Comparison of ENCODE assay signal across 22 mouse cellular contexts in genomic region chr15:18823420-18823819, GRCm38 (mm10). TPM values are rescaled to one million over a fixed set of nuclear protein-coding genes. Genes with fewer than 3 reads are reported as not detected.
DNase-seq lines count a peak whose midpoint lies in the region; ATAC-seq and TF ChIP-seq lines count a peak whose summit lies in the region.
"Had no signal": no experiment of that assay in that cellular context is flagged by ENCODE, and none has a peak within 500 bp of the region (broad histone marks: within the 10 kb centered on the region; RNA-seq: fewer than 3 reads in every experiment).

No protein-coding gene starts in this region.

- peak overlapping the region; percentile 54; the same call in 1 of the 2 replicates for H3K4me2 ChIP-seq in forebrain, postnatal 0 days (ENCODE audit: low read depth)
- H3K4me2 ChIP-seq in midbrain, embryonic 16.5 days (ENCODE audit: low read length) = peak overlapping the region; percentile 29
- H3K4me2 ChIP-seq in midbrain, embryonic 13.5 days (replicated peaks) = no peak overlapping the region
- H3K4me2 ChIP-seq in myocyte (ENCODE audit: low read depth) = peak overlapping the region; percentile 30
- H3K4me2 ChIP-seq: heart, embryonic 11.5 days; liver, embryonic 11.5 days had no signal

- H3K9me3 ChIP-seq in forebrain, postnatal 0 days (ENCODE audit: low read length) = no peaks in the 10 kb centered on the region
- no peaks in the 10 kb centered on the region for H3K9me3 ChIP-seq in forebrain, embryonic 10.5 days
- H3K9me3 ChIP-seq in midbrain, embryonic 16.5 days (replicated peaks; ENCODE audit: control insufficient read depth, low read length, poor library complexity, severe bottlenecking) = no peaks in the 10 kb centered on the region
- H3K9me3 ChIP-seq in midbrain, embryonic 13.5 days = no peaks in the 10 kb centered on the region

- no peak overlapping the region for H3K27ac ChIP-seq in forebrain, postnatal 0 days (ENCODE audit: low read depth, low read length)
- H3K27ac ChIP-seq in forebrain, embryonic 10.5 days = no peak overlapping the region
- H3K27ac ChIP-seq in midbrain, embryonic 16.5 days (ENCODE audit: low read length) = no peak overlapping the region
- no peak overlapping the region for H3K27ac ChIP-seq in midbrain, embryonic 13.5 days

- H3K9ac ChIP-seq in forebrain, postnatal 0 days = no peak overlapping the region
- H3K9ac ChIP-seq in midbrain, embryonic 16.5 days (ENCODE audit: low read depth, low read length) = no peak overlapping the region
- H3K9ac ChIP-seq in midbrain, embryonic 13.5 days (replicated peaks) = no peak overlapping the region

- no peak overlapping the region for H3K4me3 ChIP-seq in forebrain, postnatal 0 days (ENCODE audit: low read depth, low read length)
- H3K4me3 ChIP-seq in forebrain, embryonic 10.5 days = no peak overlapping the region
- H3K4me3 ChIP-seq in midbrain, embryonic 16.5 days (ENCODE audit: low read depth, low read length) = no peak overlapping the region
- no peak overlapping the region for H3K4me3 ChIP-seq in midbrain, embryonic 13.5 days (replicated peaks)
- no peak overlapping the region for H3K4me3 ChIP-seq in myocyte

- TF ChIP-seq POLR2A in myocyte (IDR thresholded peaks at IDR 0.05; ENCODE audit: insufficient read length, low read depth) = no peak

- H3K36me3 ChIP-seq in forebrain, postnatal 0 days (ENCODE audit: insufficient read depth) = no peaks in the 10 kb centered on the region
- H3K36me3 ChIP-seq in forebrain, embryonic 10.5 days (replicated peaks) = no peaks in the 10 kb centered on the region
- H3K36me3 ChIP-seq in midbrain, embryonic 16.5 days (ENCODE audit: control insufficient read depth, insufficient read depth, low read length) = no peaks in the 10 kb centered on the region
- no peaks in the 10 kb centered on the region for H3K36me3 ChIP-seq in midbrain, embryonic 13.5 days
- H3K36me3 ChIP-seq in myocyte (ENCODE audit: control insufficient read depth, insufficient read depth) = no peaks in the 10 kb centered on the region

- 83% methylated on average over 2 of the region's 2 CpGs for WGBS in forebrain, postnatal 0 days
- WGBS in forebrain, embryonic 10.5 days = 93% methylated on average over 2 of the region's 2 CpGs
- WGBS in midbrain, embryonic 16.5 days = 87% methylated on average over 2 of the region's 2 CpGs
- WGBS in midbrain, embryonic 13.5 days = 85% methylated on average over 2 of the region's 2 CpGs

- DNase-seq in forebrain, postnatal 0 days = no peak
- DNase-seq in forebrain, embryonic 10.5 days (ENCODE audit: extremely low spot score, low spot score) = no peak
- DNase-seq in B cell, adult 2 months = no peak
- no peak for DNase-seq in adrenal gland, adult 8-10 months
- DNase-seq: adrenal gland, postnatal 25 days; cerebellum, adult 11-12 months; cerebellum, postnatal 36 days; gastrocnemius, postnatal 25 days; heart, postnatal 10 days; kidney, adult 8-10 months; kidney, postnatal 14 days; lung, adult 2 months; right cerebral cortex, adult 18-20 months; thymus, postnatal 14 days had no signal

- TF ChIP-seq CTCF in forebrain, postnatal 0 days (IDR thresholded peaks at IDR 0.05; ENCODE audit: low read depth) = no peak

- H3K27me3 ChIP-seq in forebrain, postnatal 0 days (ENCODE audit: insufficient read depth, low read length) = no peaks in the 10 kb centered on the region
- H3K27me3 ChIP-seq in forebrain, embryonic 10.5 days (ENCODE audit: poor library complexity, severe bottlenecking) = no peaks in the 10 kb centered on the region
- no peaks in the 10 kb centered on the region for H3K27me3 ChIP-seq in midbrain, embryonic 16.5 days (ENCODE audit: control insufficient read depth, insufficient read depth, low read depth, low read length)
- H3K27me3 ChIP-seq in midbrain, embryonic 13.5 days = no peaks in the 10 kb centered on the region
- no peaks in the 10 kb centered on the region for H3K27me3 ChIP-seq in myocyte (ENCODE audit: control insufficient read depth, insufficient read depth, insufficient read length)

- no peaks in the 10 kb centered on the region for H3K79me2 ChIP-seq in myocyte (ENCODE audit: control insufficient read depth, insufficient read depth)

- ATAC-seq in forebrain, postnatal 0 days = no peak
- ATAC-seq in midbrain, embryonic 16.5 days = no peak
- ATAC-seq in midbrain, embryonic 13.5 days = no peak
- ATAC-seq in granulocyte monocyte progenitor cell, adult 5-6 weeks (replicated peaks; ENCODE audit: poor library complexity, severe bottlenecking) = peak; percentile 78
- ATAC-seq: forebrain, embryonic 14.5 days had no signal

- no peaks in the 10 kb centered on the region for H3K4me1 ChIP-seq in forebrain, postnatal 0 days (ENCODE audit: insufficient read depth)
- H3K4me1 ChIP-seq in forebrain, embryonic 10.5 days = peaks cover 7% of the 10 kb centered on the region
- peaks cover 7% of the 10 kb centered on the region; the same call in 1 of the 2 replicates for H3K4me1 ChIP-seq in midbrain, embryonic 16.5 days (ENCODE audit: control insufficient read depth, insufficient read depth, low read length)
- peaks cover 13% of the 10 kb centered on the region for H3K4me1 ChIP-seq in midbrain, embryonic 13.5 days (replicated peaks)

- H3ac ChIP-seq in myocyte (ENCODE audit: control insufficient read depth, insufficient read length) = no peak overlapping the region

TF ChIP-seq in myocyte, 11 proteins besides CTCF, POLR2A, EP300 and RAD21:
- TF ChIP-seq TCF3 (IDR thresholded peaks at IDR 0.05; ENCODE audit: insufficient read length, low read depth) (no peak), USF1 (IDR thresholded peaks at IDR 0.05; ENCODE audit: low read depth) (no peak), MAX (IDR thresholded peaks at IDR 0.05; ENCODE audit: low read depth) (no peak), TCF12 (IDR thresholded peaks at IDR 0.05; ENCODE audit: insufficient read depth, poor library complexity, severe bottlenecking) (no peak), REST (IDR thresholded peaks at IDR 0.05; ENCODE audit: insufficient read depth, insufficient read length) (no peak), E2F4 (IDR thresholded peaks at IDR 0.05; ENCODE audit: insufficient read depth) (no peak), CEBPB (IDR thresholded peaks at IDR 0.05; ENCODE audit: insufficient read depth, poor library complexity, severe bottlenecking) (no peak), MYOG (IDR thresholded peaks at IDR 0.05; ENCODE audit: control insufficient read depth in 1 of 3, insufficient read depth in 1 of 3, insufficient read length in 2 of 3, low read depth in 2 of 3) (no peak), MYOD1 (IDR thresholded peaks at IDR 0.05; ENCODE audit: control insufficient read depth in 1 of 3, insufficient read length in 2 of 3, low read depth in 2 of 3) (no peak), SRF (IDR thresholded peaks at IDR 0.05; ENCODE audit: control insufficient read depth, insufficient read length, low read depth) (no peak)

RNA-seq across cellular contexts. Expression of gene Cdh10, which starts 4.7 kb away (rescaled TPM):
- 40.2 and 42.7 TPM in 2 replicates for total RNA-seq in forebrain, postnatal 0 days (2014; rRNA removed)
- polyA plus RNA-seq in forebrain, postnatal 0 days (2015; fragmentation: Nextera tagmentation; extraction: Ambion mirVana) = 20.6 and 24.3 TPM in 2 replicates
- 1.6 and 2.2 TPM in 2 replicates for polyA plus RNA-seq in forebrain, embryonic 10.5 days (2016; fragmentation: Nextera tagmentation; extraction: Ambion mirVana)
- polyA plus RNA-seq in midbrain, embryonic 16.5 days (2015; fragmentation: Nextera tagmentation; extraction: Ambion mirVana) = 20.5 and 26.9 TPM in 2 replicates
- 13.1 and 13.4 TPM in 2 replicates for polyA plus RNA-seq in midbrain, embryonic 13.5 days (2015; fragmentation: Nextera tagmentation; extraction: Ambion mirVana)
- not detected in 2 replicates for total RNA-seq in granulocyte monocyte progenitor cell, adult 5-6 weeks (2014; fragmentation: Nextera tagmentation)
- not detected in 2 replicates for total RNA-seq in granulocyte monocyte progenitor cell, adult 5-6 weeks (2017)
- 3.5 TPM for polyA plus RNA-seq in myocyte (2012; fragmentation: generic; extraction: Trizol)
- total RNA-seq in adrenal gland, adult 8-10 months (2022) = under 1 TPM in 1 of 4 experiments, not detected in 3; 0.43 TPM
- total RNA-seq: gastrocnemius, postnatal 25 days had no signal
- polyA plus RNA-seq: small intestine, adult 2 months had no signal
